Mouse (Mus musculus) erythroid progenitor cell, adult 5-6 weeks (primary cell): ENCODE data around the gene Rimbp2. TPM values are rescaled to one million over a fixed set of nuclear protein-coding genes. Genes with fewer than 3 reads are reported as not detected.

Experiments used
- total RNA-seq, 2 experiments: library from RNA; stranded (forward) in 1 of 2; stranded (reverse) in 1 of 2; fragments of 150-400 nt in 1 of 2; fragments of 186-747, 209-891 nt in 1 of 2; gene quantifications; 2 replicates each; pipeline versions ENCODE4 v1.2.3 to v1.2.4; 2015 to 2017; ENCODE audit warnings: low replicate concordance in 2 of 2

The Rimbp2 gene
- total RNA-seq, 2 experiments from 2014 or later, result 1.3 TPM; not detected in 1

Other genes with a start within 250 kb of the Rimbp2 start
- gene Stx2, start 55.1 kb upstream of the Rimbp2 start, total RNA-seq (2015; ENCODE audit: low replicate concordance), result 224 and 258 TPM in 2 replicates
- gene Stx2, start 55.1 kb upstream of the Rimbp2 start, total RNA-seq (2017; ENCODE audit: low replicate concordance), result 312 and 368 TPM in 2 replicates
- 305 and 343 TPM in 2 replicates for gene Ran, start 66.6 kb upstream of the Rimbp2 start, total RNA-seq (2015; ENCODE audit: low replicate concordance)
- 152 and 197 TPM in 2 replicates for gene Ran, start 66.6 kb upstream of the Rimbp2 start, total RNA-seq (2017; ENCODE audit: low replicate concordance)
- 2.1 and 2.2 TPM in 2 replicates for gene Adgrd1, start 143.3 kb upstream of the Rimbp2 start, total RNA-seq (2015; ENCODE audit: low replicate concordance)
- gene Adgrd1, start 143.3 kb upstream of the Rimbp2 start, total RNA-seq (2017; ENCODE audit: low replicate concordance), result 0.39 and 1.2 TPM in 2 replicates